ENCODE assay signal across 7 mouse cellular contexts in genomic region chr6:52639546-52640223, GRCm38 (mm10). TPM values are rescaled to one million over a fixed set of nuclear protein-coding genes. Genes with fewer than 3 reads are reported as not detected.
A peak's percentile ranks its signal among the peaks of the same experiment; 100 is the strongest.
DNase-seq lines count a peak whose midpoint lies in the region; ATAC-seq and TF ChIP-seq lines count a peak whose summit lies in the region.

No protein-coding gene starts in this region.

- H3K4me2 ChIP-seq in forebrain, embryonic 11.5 days (ENCODE audit: low read depth, low read length, severe bottlenecking) = peak overlapping the region; percentile 80
- peak overlapping the region; percentile 75 for H3K4me2 ChIP-seq in kidney, embryonic 15.5 days

- no peaks in the 10 kb centered on the region for H3K27me3 ChIP-seq in liver, adult 2 months (ENCODE audit: control insufficient read depth, insufficient read depth, low read length)
- H3K27me3 ChIP-seq in forebrain, embryonic 11.5 days (ENCODE audit: control insufficient read depth, insufficient read depth, low read length) = no peaks in the 10 kb centered on the region
- peaks cover 4% of the 10 kb centered on the region; the same call in 1 of the 2 replicates for H3K27me3 ChIP-seq in kidney, embryonic 15.5 days

- peak; percentile 74 for DNase-seq in liver, adult 2 months (ENCODE audit: extremely low read depth, low read depth, low spot score)
- no peak for DNase-seq in liver
- DNase-seq in forebrain, embryonic 11.5 days (ENCODE audit: low spot score) = no peak
- DNase-seq in mesoderm, embryonic 11.5 days (ENCODE audit: low read depth, low spot score) = peak; percentile 17
- DNase-seq in thymus, postnatal 4 days = no peak

- WGBS in liver, adult 2 months = under 1% methylated on average over 28 of the region's 28 CpGs
- 4% methylated on average over 28 of the region's 28 CpGs for whole genome bisulfite sequencing in forebrain, embryonic 11.5 days
- WGBS in kidney, embryonic 15.5 days = under 1% methylated on average over 28 of the region's 28 CpGs

- H3K4me1 ChIP-seq in liver, adult 2 months (ENCODE audit: control insufficient read depth, insufficient read depth, low read length) = peaks cover 4% of the 10 kb centered on the region; the same call in 1 of the 2 replicates
- peaks cover 7% of the 10 kb centered on the region for H3K4me1 ChIP-seq in bone marrow macrophage, adult 2 months (ENCODE audit: control insufficient read depth, insufficient read depth, low read length)
- H3K4me1 ChIP-seq in forebrain, embryonic 11.5 days (replicated peaks; ENCODE audit: control insufficient read depth, insufficient read depth, low read length) = 0 out of 2 replicates have a peak, but pooled peaks cover 2% of the 10 kb centered on the region
- peaks cover 11% of the 10 kb centered on the region for H3K4me1 ChIP-seq in kidney, embryonic 15.5 days

- H3K4me3 ChIP-seq in liver, adult 2 months (ENCODE audit: insufficient read depth, low read depth, low read length) = peak overlapping the region; percentile 91
- peak overlapping the region; percentile 90 for H3K4me3 ChIP-seq in bone marrow macrophage, adult 2 months (ENCODE audit: insufficient read depth, low read length)
- H3K4me3 ChIP-seq in forebrain, embryonic 11.5 days (ENCODE audit: low read depth, low read length) = peak overlapping the region; percentile 45
- H3K4me3 ChIP-seq in kidney, embryonic 15.5 days (replicated peaks) = peak overlapping the region; percentile 86

- TF ChIP-seq CTCF in liver, adult 2 months (IDR thresholded peaks at IDR 0.05; ENCODE audit: low read depth, low read length) = no peak
- no peak for TF ChIP-seq CTCF in bone marrow macrophage, adult 2 months (IDR thresholded peaks at IDR 0.05; ENCODE audit: low read depth, low read length)

- H3K36me3 ChIP-seq in liver, adult 2 months (ENCODE audit: control insufficient read depth, insufficient read depth, low read length) = no peaks in the 10 kb centered on the region
- H3K36me3 ChIP-seq in forebrain, embryonic 11.5 days (ENCODE audit: control insufficient read depth, insufficient read depth, low read length) = no peaks in the 10 kb centered on the region
- no peaks in the 10 kb centered on the region for H3K36me3 ChIP-seq in kidney, embryonic 15.5 days

- peak overlapping the region; percentile 97 for H3K27ac ChIP-seq in liver, adult 2 months (replicated peaks; ENCODE audit: insufficient read depth, low read depth, low read length)
- H3K27ac ChIP-seq in bone marrow macrophage, adult 2 months (ENCODE audit: insufficient read depth, low read depth, low read length) = peak overlapping the region; percentile 26
- no peak overlapping the region for H3K27ac ChIP-seq in forebrain, embryonic 11.5 days (ENCODE audit: low read depth, low read length)
- H3K27ac ChIP-seq in kidney, embryonic 15.5 days = peak overlapping the region; percentile 87

- peak overlapping the region; percentile 89 for H3K9ac ChIP-seq in liver, adult 2 months (ENCODE audit: low read depth, low read length)
- peak overlapping the region; percentile 63 for H3K9ac ChIP-seq in forebrain, embryonic 11.5 days (ENCODE audit: low read length)
- peak overlapping the region; percentile 76 for H3K9ac ChIP-seq in kidney, embryonic 15.5 days

- no peak for TF ChIP-seq POLR2A in liver, adult 2 months (IDR thresholded peaks at IDR 0.05; ENCODE audit: extremely low read depth, insufficient read depth, low read length)
- no peak for TF ChIP-seq POLR2A in bone marrow macrophage, adult 2 months (IDR thresholded peaks at IDR 0.05; ENCODE audit: borderline replicate concordance, low read depth, low read length)

- no peak; the same call in 1 of the 2 replicates for ATAC-seq in forebrain, embryonic 11.5 days (replicated peaks; ENCODE audit: low FRiP score)
- ATAC-seq in kidney, embryonic 15.5 days (replicated peaks; ENCODE audit: low FRiP score) = no peak

- no peaks in the 10 kb centered on the region for H3K9me3 ChIP-seq in forebrain, embryonic 11.5 days (ENCODE audit: control insufficient read depth, low read length)
- no peaks in the 10 kb centered on the region for H3K9me3 ChIP-seq in kidney, embryonic 15.5 days (replicated peaks)

- H3K79me2 ChIP-seq in liver, adult 2 months (ENCODE audit: control insufficient read depth, insufficient read depth, low read length) = peaks cover 13% of the 10 kb centered on the region; the same call in 1 of the 2 replicates

RNA-seq across cellular contexts. Expression of gene Hibadh, which starts 0.5 kb away (rescaled TPM):
- total RNA-seq in liver, adult 2 months (2014; rRNA removed) = 308 and 311 TPM in 2 replicates
- 225 and 253 TPM in 2 replicates for polyA plus RNA-seq in liver, adult 2 months (2012; rRNA removed)
- 40.6 and 41.2 TPM in 2 replicates for polyA plus RNA-seq in bone marrow macrophage, adult 2 months (2012; ENCODE audit: insufficient read depth, insufficient read length, missing spikeins)
- polyA plus RNA-seq in forebrain, embryonic 11.5 days (2014; fragmentation: Nextera tagmentation; extraction: Ambion mirVana) = 42.0 and 44.0 TPM in 2 replicates
- 132 and 133 TPM in 2 replicates for polyA plus RNA-seq in kidney, embryonic 15.5 days (2015; fragmentation: Nextera tagmentation; extraction: Ambion mirVana)

Comparison
In these comparisons a context has a peak if more than half of its experiments do, and no peak if none do; other contexts are left out.
1. DNase-seq: peak in liver, adult 2 months (single experiment) and mesoderm, embryonic 11.5 days (single experiment); none in liver (single experiment), forebrain, embryonic 11.5 days (single experiment) and thymus, postnatal 4 days (single experiment).
2. Peak in every context shown above with its lines, with median percentiles within 50 percentile points of each other: H3K4me3 ChIP-seq and H3K9ac ChIP-seq.